Comparison of ENCODE assay signal across 8 mouse cellular contexts in the genomic region with DNA sequence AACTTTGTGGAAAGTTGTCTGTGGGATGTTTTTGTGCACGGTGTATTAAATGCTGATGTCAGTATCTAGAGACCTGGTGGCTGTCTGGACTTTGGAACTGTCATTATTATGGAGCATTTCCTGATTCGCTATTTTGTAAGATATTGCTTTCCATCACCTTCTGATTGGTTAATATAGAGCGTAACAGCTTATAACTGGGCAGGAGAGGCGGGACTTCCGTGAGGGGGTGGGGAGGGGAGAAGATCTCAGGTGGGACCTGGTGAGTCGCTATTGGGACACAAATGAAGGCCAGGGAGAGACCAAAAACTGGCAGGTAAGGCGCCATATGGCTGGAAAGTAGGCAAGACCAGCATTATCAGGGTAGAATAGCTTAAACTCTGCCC. TPM values are rescaled to one million over a fixed set of nuclear protein-coding genes. Genes with fewer than 3 reads are reported as not detected.
DNase-seq lines count a peak whose midpoint lies in the region; ATAC-seq lines count a peak whose summit lies in the region.

No protein-coding gene starts in this region.

- peak; percentile 18 to 25 for DNase-seq in cerebellum, postnatal 14 days
- DNase-seq in cerebellum, adult 11-12 months, result no peak
- DNase-seq in ZHBTc4 (ENCODE audit: low read depth, low spot score), result peak; percentile 80
- peak; percentile 36 for DNase-seq in hindbrain, embryonic 14.5 days (ENCODE audit: low spot score)
- DNase-seq in liver, embryonic 13.5 days, result peak; percentile 53
- DNase-seq in yolk sac, embryonic 10.5 days (ENCODE audit: low spot score), result peak; percentile 81
- DNase-seq in ovary, postnatal 10 days (ENCODE audit: low spot score), result no peak

- H3K27ac ChIP-seq in hindbrain, embryonic 14.5 days, result no peak overlapping the region
- H3K27ac ChIP-seq in liver, embryonic 13.5 days, result peak overlapping the region; percentile 58

- peak overlapping the region; percentile 16; the same call in 1 of the 2 replicates for H3K4me3 ChIP-seq in hindbrain, embryonic 14.5 days (replicated peaks; ENCODE audit: low read length)
- H3K4me3 ChIP-seq in liver, embryonic 13.5 days (replicated peaks), result peak overlapping the region; percentile 32

- H3K9me3 ChIP-seq in hindbrain, embryonic 14.5 days (ENCODE audit: control insufficient read depth, low read length), result no peaks in the 10 kb centered on the region
- no peaks in the 10 kb centered on the region for H3K9me3 ChIP-seq in liver, embryonic 13.5 days (replicated peaks)

- peak; percentile 32; the same call in 1 of the 2 replicates for ATAC-seq in hindbrain, embryonic 14.5 days (ENCODE audit: low FRiP score)
- peak; percentile 65 for ATAC-seq in liver, embryonic 13.5 days (ENCODE audit: low read depth)
- ATAC-seq in megakaryocyte-erythroid progenitor cell, adult 5-6 weeks (replicated peaks; ENCODE audit: low FRiP score, low TSS enrichment, poor library complexity, severe bottlenecking), result no peak

- H3K36me3 ChIP-seq in hindbrain, embryonic 14.5 days (replicated peaks; ENCODE audit: control insufficient read depth, insufficient read depth), result no peaks in the 10 kb centered on the region
- no peaks in the 10 kb centered on the region for H3K36me3 ChIP-seq in liver, embryonic 13.5 days

- H3K27me3 ChIP-seq in hindbrain, embryonic 14.5 days (ENCODE audit: control insufficient read depth, insufficient read depth, low read length), result no peaks in the 10 kb centered on the region
- peaks cover 10% of the 10 kb centered on the region for H3K27me3 ChIP-seq in liver, embryonic 13.5 days

- peak overlapping the region; percentile 43 for H3K4me2 ChIP-seq in hindbrain, embryonic 14.5 days (replicated peaks)
- peak overlapping the region; percentile 44 for H3K4me2 ChIP-seq in liver, embryonic 13.5 days

- WGBS in hindbrain, embryonic 14.5 days, result 51% methylated on average over 7 of the region's 7 CpGs
- WGBS in liver, embryonic 13.5 days (ENCODE audit: insufficient replicate concordance), result 52% methylated on average over 7 of the region's 7 CpGs

- H3K9ac ChIP-seq in hindbrain, embryonic 14.5 days, result no peak overlapping the region
- no peak overlapping the region for H3K9ac ChIP-seq in liver, embryonic 13.5 days

- peaks cover 16% of the 10 kb centered on the region; the same call in 1 of the 2 replicates for H3K4me1 ChIP-seq in hindbrain, embryonic 14.5 days (replicated peaks; ENCODE audit: control insufficient read depth, insufficient read depth, low read length)
- H3K4me1 ChIP-seq in liver, embryonic 13.5 days (replicated peaks), result peaks cover 52% of the 10 kb centered on the region

RNA-seq across cellular contexts. Expression of a gene that starts 7.8 kb away (rescaled TPM):
- not detected in 2 replicates for polyA plus RNA-seq in hindbrain, embryonic 14.5 days (2014; fragmentation: Nextera tagmentation; extraction: Ambion mirVana)
- polyA plus RNA-seq in liver, embryonic 13.5 days (2015; fragmentation: Nextera tagmentation; extraction: Ambion mirVana), result not detected in 2 replicates
- not detected in 2 replicates for total RNA-seq in megakaryocyte-erythroid progenitor cell, adult 5-6 weeks (2014; fragmentation: Nextera tagmentation)
- total RNA-seq in megakaryocyte-erythroid progenitor cell, adult 5-6 weeks (2017), result 0.56 and 1.1 TPM in 2 replicates

Comparison
In these comparisons a context has a peak if more than half of its experiments do, and no peak if none do; other contexts are left out.
1. DNase-seq: peak in cerebellum, postnatal 14 days (2 of 2), ZHBTc4 (single experiment), hindbrain, embryonic 14.5 days (single experiment), liver, embryonic 13.5 days (single experiment) and yolk sac, embryonic 10.5 days (single experiment); none in cerebellum, adult 11-12 months (single experiment) and ovary, postnatal 10 days (single experiment).